Comparison of ENCODE assay signal across 16 mouse cellular contexts in genomic region chr5:131566032-131566431, GRCm38 (mm10).
DNase-seq lines count a peak whose midpoint lies in the region; ATAC-seq lines count a peak whose summit lies in the region.
"Had no signal": no experiment of that assay in that cellular context is flagged by ENCODE, and none has a peak within 500 bp of the region (broad histone marks: within the 10 kb centered on the region; RNA-seq: fewer than 3 reads in every experiment).

No protein-coding gene starts in this region.

- no peaks in the 10 kb centered on the region for H3K36me3 ChIP-seq in hindbrain, embryonic 16.5 days (ENCODE audit: control insufficient read depth, insufficient read depth, low read length)
- no peaks in the 10 kb centered on the region for H3K36me3 ChIP-seq in hindbrain, embryonic 10.5 days
- H3K36me3 ChIP-seq: hindbrain, embryonic 15.5 days; midbrain, embryonic 10.5 days had no signal

- no peaks in the 10 kb centered on the region; the same call in 1 of the 2 replicates for H3K4me1 ChIP-seq in hindbrain, embryonic 16.5 days (ENCODE audit: control insufficient read depth, insufficient read depth, low read depth, low read length)
- peaks cover 8% of the 10 kb centered on the region for H3K4me1 ChIP-seq in hindbrain, embryonic 10.5 days (replicated peaks)

- no peak overlapping the region for H3K27ac ChIP-seq in hindbrain, embryonic 16.5 days (ENCODE audit: low read depth, low read length)
- H3K27ac ChIP-seq in hindbrain, embryonic 10.5 days: no peak overlapping the region
- H3K27ac ChIP-seq: hindbrain, embryonic 15.5 days; left cerebral cortex, adult 2 months; midbrain, embryonic 10.5 days had no signal

- H3K4me2 ChIP-seq in hindbrain, embryonic 16.5 days (ENCODE audit: low read length): no peak overlapping the region
- H3K4me2 ChIP-seq: hindbrain, embryonic 15.5 days had no signal

- H3K9ac ChIP-seq in hindbrain, embryonic 16.5 days (ENCODE audit: low read depth, low read length): no peak overlapping the region
- H3K9ac ChIP-seq: hindbrain, embryonic 15.5 days had no signal

- no peaks in the 10 kb centered on the region for H3K27me3 ChIP-seq in hindbrain, embryonic 16.5 days (replicated peaks; ENCODE audit: control insufficient read depth, insufficient read depth, low read length)
- peaks cover 26% of the 10 kb centered on the region for H3K27me3 ChIP-seq in hindbrain, embryonic 10.5 days (ENCODE audit: insufficient read depth, poor library complexity, severe bottlenecking)
- H3K27me3 ChIP-seq: hindbrain, embryonic 15.5 days had no signal

- peak; percentile 50; the same call in 1 of the 2 replicates for ATAC-seq in hindbrain, embryonic 16.5 days

- DNase-seq in hindbrain, embryonic 10.5 days (ENCODE audit: low spot score): no peak
- DNase-seq in adrenal gland, adult (ENCODE audit: inconsistent age in 2 of 2, low spot score in 1 of 2): peak; percentile 77 to 94
- DNase-seq in fat pad, adult 2 months (ENCODE audit: extremely low read depth, low read depth, low spot score): peak; percentile 30
- DNase-seq in ovary, postnatal 14 days (ENCODE audit: low spot score): peak; percentile 24
- no peak for DNase-seq in left cerebral cortex, postnatal 25 days (ENCODE audit: low spot score in 2 of 2)
- no peak for DNase-seq in layer of hippocampus, postnatal 36 days
- DNase-seq in adipocyte (ENCODE audit: low spot score): no peak
- DNase-seq: heart, adult 18-20 months; kidney, adult 9 months; lung, postnatal 36 days; right cerebral cortex, postnatal 4 days; thymus, adult 18-20 months had no signal

- no peaks in the 10 kb centered on the region for H3K9me3 ChIP-seq in hindbrain, embryonic 16.5 days (ENCODE audit: control insufficient read depth, low read length)
- H3K9me3 ChIP-seq in hindbrain, embryonic 10.5 days: no peaks in the 10 kb centered on the region
- H3K9me3 ChIP-seq: hindbrain, embryonic 15.5 days; midbrain, embryonic 10.5 days had no signal

- WGBS in hindbrain, embryonic 16.5 days: 56% methylated on average over 6 of the region's 6 CpGs
- WGBS in hindbrain, embryonic 10.5 days: 91% methylated on average over 6 of the region's 6 CpGs

- no peak overlapping the region for H3K4me3 ChIP-seq in hindbrain, embryonic 16.5 days (ENCODE audit: low read length)
- H3K4me3 ChIP-seq in hindbrain, embryonic 10.5 days: no peak overlapping the region
- H3K4me3 ChIP-seq: hindbrain, embryonic 15.5 days; left cerebral cortex, adult 2 months; midbrain, embryonic 10.5 days had no signal

- intact Hi-C loops in left cerebral cortex, postnatal 25 days (cut with DNase I): no loop called here

Comparison
In these comparisons a context has a peak if more than half of its experiments do, and no peak if none do; other contexts are left out.
1. DNase-seq: peak in adrenal gland, adult (2 of 2), fat pad, adult 2 months (single experiment) and ovary, postnatal 14 days (single experiment); none in hindbrain, embryonic 10.5 days (single experiment), left cerebral cortex, postnatal 25 days (0 of 2), layer of hippocampus, postnatal 36 days (0 of 2) and adipocyte (single experiment).